Mouse (Mus musculus): ENCODE measurements around the gene Six4.
"Not testable (repeated sequence)": the region's sequence is repeated elsewhere in the genome, so short reads cannot be mapped to it uniquely, and the experiment has no call there.

Gene Six4

GRCm38 (mm10) chr12:73113196-73113595 lies at the start of gene Six4:
TSS of gene Six4 (minus strand) at chr12:73113456.
- DNase-seq, result peak in 1 of 2 experiments; percentile 28

GRCm38 (mm10) chr12:73162408-73163181 lies 49.3 kb upstream of the Six4 start:
- peak in 1 of 2 experiments; percentile 9 for DNase-seq

GRCm38 (mm10) chr12:73160341-73160740 lies 47.1 kb upstream of the Six4 start:
- DNase-seq, result no peak

- no peak for DNase-seq
Measured at GRCm38 (mm10) chr12:73154150-73154549, 40.9 kb upstream of the Six4 start.

- DNase-seq, result not testable (repeated sequence)
Measured at GRCm38 (mm10) chr12:73151038-73151437, 37.8 kb upstream of the Six4 start.

GRCm38 (mm10) chr12:73147236-73147635 lies 34.0 kb upstream of the Six4 start:
- DNase-seq, result no peak

GRCm38 (mm10) chr12:73140732-73141131 lies 27.5 kb upstream of the Six4 start:
- no peak for DNase-seq

GRCm38 (mm10) chr12:73125250-73125649 lies 12.0 kb upstream of the Six4 start:
- no peak for DNase-seq

GRCm38 (mm10) chr12:73123093-73124041 lies 10.1 kb upstream of the Six4 start, which contains the start of gene Mnat1:
TSS of gene Mnat1 (plus strand) at chr12:73123717.
- DNase-seq, result peak; percentile 85 to 87

GRCm38 (mm10) chr12:73112326-73113087 lies 749 bp downstream of the Six4 start:
- DNase-seq, result peak in 1 of 2 experiments; percentile 29

GRCm38 (mm10) chr12:73111561-73112325 lies 1.5 kb downstream of the Six4 start:
- peak in 1 of 2 experiments; percentile 21 for DNase-seq

GRCm38 (mm10) chr12:73110431-73111111 lies 2.7 kb downstream of the Six4 start:
- no peak for DNase-seq

GRCm38 (mm10) chr12:73107821-73108220 lies 5.4 kb downstream of the Six4 start:
- no peak for DNase-seq

- DNase-seq, result no peak
Measured at GRCm38 (mm10) chr12:73103713-73104112, 9.5 kb downstream of the Six4 start.

GRCm38 (mm10) chr12:73098593-73098992 lies 14.7 kb downstream of the Six4 start:
- DNase-seq, result no peak

- not testable (repeated sequence) for DNase-seq
Measured at GRCm38 (mm10) chr12:73096177-73096576, 17.1 kb downstream of the Six4 start.

- DNase-seq, result no peak
Measured at GRCm38 (mm10) chr12:73094605-73095004, 18.7 kb downstream of the Six4 start.

GRCm38 (mm10) chr12:73094189-73094588 lies 19.1 kb downstream of the Six4 start:
- no peak for DNase-seq

GRCm38 (mm10) chr12:73090672-73091335 lies 22.5 kb downstream of the Six4 start:
- DNase-seq, result no peak

- no peak for DNase-seq
Measured at GRCm38 (mm10) chr12:73088911-73089310, 24.3 kb downstream of the Six4 start.

- no peak for DNase-seq
Measured at GRCm38 (mm10) chr12:73088500-73088899, 24.8 kb downstream of the Six4 start.
